Mouse (Mus musculus) bone marrow, adult 2 months (tissue): Measurements from ENCODE around the gene Rars2. TPM values are rescaled to one million over a fixed set of nuclear protein-coding genes. Genes with fewer than 3 reads are reported as not detected.
A peak's percentile ranks its signal among the peaks of the same experiment; 100 is the strongest.

Source experiments
- H3K27ac ChIP-seq: fragments of 200-500 bp; 2 replicates; pipeline ENCODE4 v1.5.1; 2012; ENCODE audit warnings: low read depth, mild to moderate bottlenecking, control low read depth, inconsistent platforms, low read length; ENCODE audit not compliant: control insufficient read depth, poor library complexity, insufficient read depth
- H3K4me1 ChIP-seq: fragments of 200-500 bp; 2 replicates; pipeline ENCODE4 v1.6.1; 2011; ENCODE audit warnings: low read length; ENCODE audit not compliant: control insufficient read depth, insufficient read depth
- H3K4me3 ChIP-seq: fragments of 200-500 bp; replicated peaks from 2 replicates; pipeline ENCODE3; 2011; ENCODE audit warnings: mild to moderate bottlenecking, low read depth, low read length, control low read depth; ENCODE audit not compliant: control insufficient read depth
- CTCF ChIP-seq: fragments of 200-500 bp; IDR thresholded peaks from 2 replicates; pipeline ENCODE4 v1.5.1; 2011; ENCODE audit warnings: low read length, control low read depth; ENCODE audit not compliant: control insufficient read depth, insufficient read depth
- POLR2A ChIP-seq: fragments of 200-500 bp; IDR thresholded peaks from 2 replicates; pipeline ENCODE4 v1.6.1; 2011; ENCODE audit warnings: low read depth, mild to moderate bottlenecking, control low read depth, low read length, borderline replicate concordance; ENCODE audit not compliant: control insufficient read depth
- WGBS: fragments of 180-500 bp; shearing (Covaris S2); methylation state at CpG from one replicate; pipeline ENCODE4 v1.1.7; 2018; 5-methylcytosine and 5-hydroxymethylcytosine counted together
- polyA plus RNA-seq: library from polyadenylated mRNA; stranded (reverse); fragments of >200 nt; gene quantifications from 2 replicates; pipeline ENCODE4 v1.2.4, GENCODE M21; 2011; ENCODE audit warnings: low replicate concordance; ENCODE audit not compliant: missing spikeins, insufficient read depth, insufficient read length

Rars2 gene
- polyA plus RNA-seq, 1 experiment: 10.5 TPM

DNA sequence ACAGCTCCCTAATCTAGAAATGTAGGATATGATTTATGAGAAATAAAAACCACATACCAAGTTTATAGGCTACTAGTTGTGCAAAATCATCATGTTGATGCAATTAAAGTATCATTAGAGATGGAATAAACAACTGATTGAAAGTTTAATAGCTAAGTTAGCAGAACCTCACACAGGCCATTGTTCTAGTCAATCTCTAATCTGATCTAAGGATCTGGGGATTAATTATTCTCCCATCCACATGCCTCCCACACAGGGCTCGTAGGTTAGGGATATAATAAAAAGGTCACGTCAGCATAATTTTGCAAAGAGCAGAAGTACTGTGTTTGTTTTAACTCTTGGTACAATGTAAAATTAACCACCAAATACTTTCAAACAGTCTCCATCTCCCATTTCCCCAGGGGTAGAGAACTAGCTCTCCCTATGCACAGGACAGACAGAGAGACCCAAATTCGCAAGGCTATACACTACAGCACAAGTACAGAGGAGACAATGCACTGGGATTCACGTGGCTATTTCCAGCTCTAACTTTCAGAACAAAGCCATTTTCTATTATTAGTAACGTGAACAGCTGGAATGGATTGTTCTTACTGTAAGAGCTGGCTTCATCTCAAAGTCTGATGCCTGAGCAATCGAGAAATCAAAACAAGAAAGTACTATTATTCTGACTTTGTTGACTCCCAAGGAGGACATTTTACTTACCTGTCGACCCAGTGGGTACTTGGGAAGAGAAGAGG lies 29.7 kb upstream of the Rars2 start:
- TF ChIP-seq CTCF (no peak), POLR2A (no peak)
- WGBS: 87% methylated on average over 7 of the region's 7 CpGs
- Histone ChIP-seq H3K4me3 (no peak overlapping the region), H3K27ac (no peak overlapping the region), H3K4me1 (peaks cover 1% of the 10 kb centered on the region; the same call in 1 of the 2 replicates)

- H3K27ac ChIP-seq: no peak overlapping the region
- 92% methylated on average over 6 of the region's 6 CpGs for WGBS
- H3K4me1 ChIP-seq: no peaks in the 10 kb centered on the region
Observed at GRCm38 (mm10) chr4:34603123-34603522, 11.6 kb upstream of the Rars2 start.

GRCm38 (mm10) chr4:34606658-34607057 lies 8.1 kb upstream of the Rars2 start:
- Histone ChIP-seq H3K4me3 (no peak overlapping the region), H3K4me1 (no peaks in the 10 kb centered on the region), H3K27ac (no peak overlapping the region)
- no peak for TF ChIP-seq CTCF
- no peak for TF ChIP-seq POLR2A
- 87% methylated on average over 10 of the region's 10 CpGs for whole genome bisulfite sequencing

More at GRCm38 (mm10) chr4:34603123-34603522, 11.6 kb upstream of the Rars2 start:
- TF ChIP-seq CTCF (no peak), POLR2A (no peak)
- no peak overlapping the region for H3K4me3 ChIP-seq

DNA sequence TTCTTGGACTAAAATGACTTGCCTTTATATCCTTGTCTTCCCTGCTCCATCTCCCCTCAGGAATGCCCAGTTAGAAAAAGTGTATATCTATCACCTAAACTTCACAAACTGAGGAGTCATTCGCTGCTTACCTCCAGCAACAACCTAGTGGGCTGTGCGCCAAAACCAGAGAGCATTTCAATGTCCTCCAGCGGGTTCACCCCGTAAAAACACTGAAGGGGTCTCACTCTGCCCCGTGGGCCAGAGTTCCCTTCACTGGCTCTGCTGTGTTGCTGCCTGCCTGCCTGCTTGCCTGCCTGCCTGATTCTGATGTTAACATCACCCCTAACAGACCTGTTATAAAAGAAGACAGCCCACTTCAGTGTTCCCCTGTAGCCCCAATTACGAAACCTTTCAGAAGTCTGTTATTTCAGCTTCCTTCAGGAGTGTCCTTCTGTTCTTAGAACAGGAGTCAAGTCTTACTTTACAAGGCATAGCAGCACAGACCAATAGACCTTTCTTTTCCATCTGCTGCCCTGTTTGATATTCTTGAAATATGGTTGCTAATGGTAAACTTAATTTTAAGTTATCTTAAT lies 1.1 kb upstream of the Rars2 start:
- Histone ChIP-seq H3K4me1 (peaks cover 3% of the 10 kb centered on the region; the same call in 1 of the 2 replicates), H3K4me3 (peak overlapping the region; percentile 35), H3K27ac (no peak overlapping the region)
- WGBS: 25% methylated on average over 6 of the region's 6 CpGs
- TF ChIP-seq CTCF: no peak
- TF ChIP-seq POLR2A: no peak

DNA sequence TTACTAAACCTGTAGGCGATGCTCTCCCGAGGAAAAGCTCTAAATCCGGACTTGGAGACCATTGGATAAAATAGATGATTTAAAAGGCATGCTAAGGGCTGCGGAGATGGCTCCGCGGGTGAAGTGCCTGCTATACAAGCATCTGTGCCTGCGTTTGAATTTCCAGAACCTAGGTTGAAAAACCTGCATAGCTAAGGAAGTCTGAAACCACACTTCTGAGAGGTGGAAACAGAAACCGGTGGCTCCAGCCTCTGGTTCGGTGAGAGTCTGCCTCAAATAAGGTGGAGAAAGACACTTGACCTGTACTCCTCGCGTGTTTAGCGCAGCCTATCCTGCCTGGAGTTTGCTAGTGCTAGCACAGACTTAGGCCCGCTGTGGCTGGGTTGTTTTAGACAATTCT lies 546 bp downstream of the Rars2 start:
- under 1% methylated on average over 13 of the region's 13 CpGs for WGBS
- H3K4me3 ChIP-seq: peak overlapping the region; percentile 99
- H3K4me1 ChIP-seq: peaks cover 3% of the 10 kb centered on the region; the same call in 1 of the 2 replicates
- TF ChIP-seq CTCF: no peak
- TF ChIP-seq POLR2A: no peak
- H3K27ac ChIP-seq: no peak overlapping the region; the same call in 1 of the 2 replicates

DNA sequence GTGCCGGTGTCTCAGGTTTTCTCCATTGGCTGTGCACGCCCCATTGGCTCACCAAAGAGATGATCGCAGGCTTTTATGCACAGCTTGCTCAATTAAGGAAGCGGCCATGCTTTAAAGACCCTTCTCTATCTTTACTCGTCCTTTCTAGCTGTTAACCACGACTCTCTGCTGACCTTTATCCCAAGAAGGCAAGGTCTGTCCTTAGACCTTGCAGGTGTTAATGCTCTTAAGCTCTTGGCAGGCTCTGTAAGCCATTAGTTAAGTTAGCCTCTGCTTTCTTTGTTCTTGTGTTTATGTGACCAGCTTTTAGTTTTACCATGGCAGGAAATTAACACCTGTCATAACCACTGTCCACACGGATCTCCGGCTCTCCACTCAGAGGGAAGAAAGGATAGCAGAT lies 1.4 kb downstream of the Rars2 start:
- H3K4me1 ChIP-seq: peaks cover 3% of the 10 kb centered on the region; the same call in 1 of the 2 replicates
- no peak overlapping the region for H3K4me3 ChIP-seq
- TF ChIP-seq POLR2A (no peak), CTCF (no peak)
- H3K27ac ChIP-seq: no peak overlapping the region
- 71% methylated on average over 8 of the region's 8 CpGs for WGBS

DNA sequence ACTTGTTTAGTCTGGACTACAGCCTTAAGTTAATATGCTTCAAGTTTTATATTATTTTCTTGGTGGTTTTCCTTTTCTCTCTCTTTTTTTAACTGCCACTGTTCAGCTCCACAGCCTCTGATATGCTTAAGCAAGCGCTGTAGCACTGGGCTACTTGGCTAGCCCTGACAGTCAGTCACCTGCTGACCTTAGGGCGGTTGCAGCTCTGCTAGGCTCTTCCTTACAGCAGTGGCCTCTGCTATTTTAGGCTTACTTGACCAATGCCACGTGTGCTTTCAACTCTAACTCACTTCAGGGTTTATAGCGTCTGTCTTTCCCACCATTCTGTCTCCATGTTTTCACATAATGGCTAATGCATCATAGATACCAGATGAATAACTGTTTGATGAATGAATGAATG lies 10.8 kb downstream of the Rars2 start:
- no peaks in the 10 kb centered on the region for H3K4me1 ChIP-seq
- 88% methylated on average over 4 of the region's 4 CpGs for WGBS
- H3K27ac ChIP-seq: no peak overlapping the region
- H3K4me3 ChIP-seq: no peak overlapping the region
- no peak for TF ChIP-seq CTCF
- no peak for TF ChIP-seq POLR2A

DNA sequence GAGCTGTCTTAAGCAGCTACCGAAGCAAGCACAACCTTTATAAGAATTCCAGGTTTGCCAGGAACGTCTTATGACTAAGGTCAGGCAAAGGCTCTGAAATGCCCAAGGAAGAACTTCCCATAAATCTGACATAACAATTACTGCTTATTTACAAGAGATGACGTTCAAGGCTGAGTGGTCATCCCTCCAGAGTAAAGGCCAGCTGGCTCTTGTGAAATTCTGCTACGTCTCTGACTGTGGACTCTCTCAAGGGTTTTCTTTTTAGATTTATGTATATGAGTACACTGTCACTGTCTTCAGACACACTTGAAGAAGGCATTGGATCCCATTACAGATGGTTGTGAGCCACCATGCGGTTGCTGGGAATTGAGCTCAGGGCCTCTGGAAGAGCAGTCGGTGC lies 11.6 kb downstream of the Rars2 start:
- TF ChIP-seq POLR2A (no peak), CTCF (no peak)
- H3K27ac ChIP-seq: no peak overlapping the region

More for the DNA sequence above, 11.6 kb downstream of the Rars2 start:
- WGBS: 87% methylated on average over 6 of the region's 6 CpGs
- no peaks in the 10 kb centered on the region for H3K4me1 ChIP-seq
- no peak overlapping the region for H3K4me3 ChIP-seq
